33 mouse cellular contexts compared by ENCODE assay signal in genomic region chr7:65395891-65396290, GRCm38 (mm10).
"Had no signal": no experiment of that assay in that cellular context is flagged by ENCODE, and none has a peak within 500 bp of the region (broad histone marks: within the 10 kb centered on the region; RNA-seq: fewer than 3 reads in every experiment).

No protein-coding gene starts in this region.

- DNase-seq: heart, adult 2 months; heart, postnatal 14 days; heart, postnatal 4 days; kidney, adult 11 months; kidney, adult 18-20 months; kidney, adult 2 months; kidney, adult 8-10 months; kidney, adult 9 months; kidney, postnatal 10 days; kidney, postnatal 14 days; kidney, postnatal 25 days; kidney, postnatal 36 days; kidney, postnatal 4 days; layer of hippocampus, adult 9-11 months; layer of hippocampus, postnatal 36 days had no signal

- ATAC-seq: hindbrain, embryonic 16.5 days; hindbrain, postnatal 0 days; inflammation-experienced regulatory T-cells, adult 6 months; intestine, embryonic 15.5 days; intestine, embryonic 16.5 days; intestine, postnatal 0 days had no signal

- H3K9me3 ChIP-seq: heart, embryonic 12.5 days; heart, embryonic 13.5 days; heart, embryonic 15.5 days; hindbrain, embryonic 10.5 days; hindbrain, embryonic 12.5 days; hindbrain, embryonic 13.5 days; hindbrain, embryonic 15.5 days; intestine, embryonic 15.5 days; kidney, embryonic 15.5 days had no signal

- H3K4me3 ChIP-seq: heart, adult 2 months; heart, embryonic 12.5 days; heart, embryonic 13.5 days; heart, embryonic 15.5 days; hindbrain, embryonic 10.5 days; hindbrain, embryonic 12.5 days; hindbrain, embryonic 13.5 days; hindbrain, embryonic 15.5 days; intestine, embryonic 15.5 days; kidney, embryonic 15.5 days; left cerebral cortex, adult 2 months had no signal

- H3K9ac ChIP-seq: heart, embryonic 12.5 days; heart, embryonic 13.5 days; heart, embryonic 15.5 days; hindbrain, embryonic 12.5 days; hindbrain, embryonic 13.5 days; hindbrain, embryonic 14.5 days; hindbrain, embryonic 15.5 days; intestine, embryonic 15.5 days; kidney, embryonic 15.5 days had no signal

- H3K36me3 ChIP-seq: heart, embryonic 12.5 days; heart, embryonic 13.5 days; heart, embryonic 15.5 days; hindbrain, embryonic 10.5 days; hindbrain, embryonic 12.5 days; hindbrain, embryonic 13.5 days; hindbrain, embryonic 15.5 days; intestine, embryonic 15.5 days; kidney, embryonic 15.5 days had no signal

- H3K27ac ChIP-seq: heart, embryonic 13.5 days; heart, embryonic 15.5 days; hindbrain, embryonic 10.5 days; hindbrain, embryonic 12.5 days; hindbrain, embryonic 13.5 days; hindbrain, embryonic 14.5 days; hindbrain, embryonic 15.5 days; hindbrain, postnatal 0 days; intestine, embryonic 15.5 days; kidney, embryonic 15.5 days; kidney, postnatal 0 days had no signal

- H3K4me2 ChIP-seq: heart, embryonic 11.5 days; heart, embryonic 12.5 days; heart, embryonic 13.5 days; heart, embryonic 15.5 days; hindbrain, embryonic 12.5 days; hindbrain, embryonic 13.5 days; hindbrain, embryonic 14.5 days; hindbrain, embryonic 15.5 days; intestine, embryonic 15.5 days; kidney, embryonic 15.5 days had no signal

- H3K27me3 ChIP-seq: heart, embryonic 12.5 days; heart, embryonic 13.5 days; heart, embryonic 15.5 days; hindbrain, embryonic 12.5 days; hindbrain, embryonic 13.5 days; hindbrain, embryonic 15.5 days; intestine, embryonic 15.5 days; kidney, embryonic 15.5 days had no signal
